Mouse (Mus musculus) myocyte (in vitro differentiated cells): ENCODE measurements around the gene Ccdc51. TPM values are rescaled to one million over a fixed set of nuclear protein-coding genes. Genes with fewer than 3 reads are reported as not detected.

ENCODE experiments used
- H3K27me3 ChIP-seq: one replicate; pipeline ENCODE4 v1.6.1; 2011; ENCODE audit not compliant: control insufficient read depth, insufficient read depth, insufficient read length
- H3K36me3 ChIP-seq: one replicate; pipeline ENCODE4 v1.6.1; 2011; ENCODE audit not compliant: control insufficient read depth, insufficient read depth
- H3K4me2 ChIP-seq: one replicate; pipeline ENCODE4 v1.6.1; 2011; ENCODE audit warnings: low read depth, control low read depth
- H3K4me3 ChIP-seq: one replicate; pipeline ENCODE4 v1.5.1; 2011; ENCODE audit warnings: mild to moderate bottlenecking, control low read depth, moderate library complexity
- H3K79me2 ChIP-seq: one replicate; pipeline ENCODE4 v1.6.1; 2011; ENCODE audit not compliant: control insufficient read depth, insufficient read depth
- H3ac ChIP-seq: one replicate; pipeline ENCODE4 v1.6.1; 2011; ENCODE audit not compliant: control insufficient read depth, insufficient read length
- CEBPB ChIP-seq: IDR thresholded peaks from 2 replicates; pipeline ENCODE4 v1.6.1; 2011; ENCODE audit warnings: mild to moderate bottlenecking, moderate library complexity; ENCODE audit not compliant: poor library complexity, insufficient read depth, severe bottlenecking
- E2F4 ChIP-seq: IDR thresholded peaks from one replicate; pipeline ENCODE4 v1.6.1; 2011; ENCODE audit warnings: mild to moderate bottlenecking, control low read depth, moderate library complexity; ENCODE audit not compliant: insufficient read depth
- MAX ChIP-seq: IDR thresholded peaks from one replicate; pipeline ENCODE4 v1.6.1; 2011; ENCODE audit warnings: low read depth, mild to moderate bottlenecking, control low read depth
- MYOD1 ChIP-seq, 3 experiments: IDR thresholded peaks; one replicate each; pipeline ENCODE4 v1.6.1; 2011; ENCODE audit warnings: control low read depth in 2 of 3, low read depth in 2 of 3, mild to moderate bottlenecking in 2 of 3, moderate library complexity in 1 of 3; ENCODE audit not compliant: insufficient read length in 2 of 3, control insufficient read depth in 1 of 3
- MYOG ChIP-seq, 3 experiments: IDR thresholded peaks; one replicate each; pipeline ENCODE4 v1.6.1; 2011; ENCODE audit warnings: control low read depth in 2 of 3, low read depth in 2 of 3, mild to moderate bottlenecking in 2 of 3; ENCODE audit not compliant: insufficient read length in 2 of 3, control insufficient read depth in 1 of 3, insufficient read depth in 1 of 3
- POLR2A ChIP-seq: IDR thresholded peaks from one replicate; pipeline ENCODE4 v1.6.1; 2011; ENCODE audit warnings: low read depth, mild to moderate bottlenecking, control low read depth, moderate library complexity; ENCODE audit not compliant: insufficient read length
- POLR2AphosphoS2 ChIP-seq: IDR thresholded peaks from one replicate; pipeline ENCODE4 v1.6.1; 2011; ENCODE audit warnings: low read depth, control low read depth; ENCODE audit not compliant: insufficient read length
- REST ChIP-seq: IDR thresholded peaks from one replicate; pipeline ENCODE4 v1.6.1; 2011; ENCODE audit warnings: mild to moderate bottlenecking, control low read depth, moderate library complexity; ENCODE audit not compliant: insufficient read depth, insufficient read length
- SRF ChIP-seq: IDR thresholded peaks from one replicate; pipeline ENCODE4 v1.6.1; 2011; ENCODE audit warnings: low read depth; ENCODE audit not compliant: control insufficient read depth, insufficient read length
- TCF12 ChIP-seq: IDR thresholded peaks from one replicate; pipeline ENCODE4 v1.6.1; 2011; ENCODE audit warnings: mild to moderate bottlenecking, control low read depth; ENCODE audit not compliant: poor library complexity, insufficient read depth, severe bottlenecking
- TCF3 ChIP-seq: IDR thresholded peaks from one replicate; pipeline ENCODE4 v1.6.1; 2011; ENCODE audit warnings: low read depth, control low read depth; ENCODE audit not compliant: insufficient read length
- USF1 ChIP-seq: IDR thresholded peaks from one replicate; pipeline ENCODE4 v1.6.1; 2011; ENCODE audit warnings: low read depth, mild to moderate bottlenecking, control low read depth, moderate library complexity
- polyA plus RNA-seq: library from polyadenylated mRNA; unstranded; fragments of >200 nt; fragmentation: generic; extraction: Trizol; gene quantifications from one replicate; pipeline ENCODE4 v1.2.1, GENCODE M21; 2012; ENCODE audit warnings: missing spikeins

Gene Ccdc51
- polyA plus RNA-seq, 1 experiment, result 13.8 TPM

- TF ChIP-seq SRF, result no peak
- no peak for TF ChIP-seq CEBPB
- TF ChIP-seq REST, result no peak
- TF ChIP-seq TCF3, result no peak
- TF ChIP-seq TCF12, result no peak
- TF ChIP-seq E2F4, result no peak
- TF ChIP-seq MYOG (IDR thresholded peaks at IDR 0.05; ENCODE audit: control insufficient read depth in 1 of 3, insufficient read depth in 1 of 3, insufficient read length in 2 of 3, low read depth in 2 of 3), result no peak
- no peak for TF ChIP-seq POLR2A
- no peak for TF ChIP-seq MYOD1 (IDR thresholded peaks at IDR 0.05; ENCODE audit: control insufficient read depth in 1 of 3, insufficient read length in 2 of 3, low read depth in 2 of 3)
- Histone ChIP-seq H3K27me3 (no peaks in the 10 kb centered on the region), H3ac (no peak overlapping the region), H3K4me3 (no peak overlapping the region), H3K79me2 (no peaks in the 10 kb centered on the region), H3K4me2 (peak overlapping the region; percentile 71), H3K36me3 (no peaks in the 10 kb centered on the region)
Observed at GRCm38 (mm10) chr9:109097291-109097690, 15.0 kb downstream of the Ccdc51 start.

- H3K27me3 ChIP-seq, result no peaks in the 10 kb centered on the region
- H3K4me2 ChIP-seq, result peak overlapping the region; percentile 50
- no peaks in the 10 kb centered on the region for H3K36me3 ChIP-seq
- no peak overlapping the region for H3ac ChIP-seq
- TF ChIP-seq POLR2AphosphoS2, result no peak
- H3K79me2 ChIP-seq, result no peaks in the 10 kb centered on the region
- H3K4me3 ChIP-seq, result no peak overlapping the region
Observed at GRCm38 (mm10) chr9:109097831-109098230, 15.5 kb downstream of the Ccdc51 start.

GRCm38 (mm10) chr9:109098366-109098765, 16.1 kb downstream of the Ccdc51 start:
- H3ac ChIP-seq, result no peak overlapping the region
- H3K4me2 ChIP-seq, result peak overlapping the region; percentile 50
- no peak overlapping the region for H3K4me3 ChIP-seq
- no peaks in the 10 kb centered on the region for H3K79me2 ChIP-seq
- H3K36me3 ChIP-seq, result no peaks in the 10 kb centered on the region
- H3K27me3 ChIP-seq, result no peaks in the 10 kb centered on the region
- TF ChIP-seq REST (no peak), POLR2AphosphoS2 (no peak), POLR2A (no peak), SRF (no peak), MYOG (IDR thresholded peaks at IDR 0.05; ENCODE audit: control insufficient read depth in 1 of 3, insufficient read depth in 1 of 3, insufficient read length in 2 of 3, low read depth in 2 of 3) (no peak)

GRCm38 (mm10) chr9:109098969-109099368, 16.7 kb downstream of the Ccdc51 start:
- H3K79me2 ChIP-seq, result no peaks in the 10 kb centered on the region
- no peak overlapping the region for H3ac ChIP-seq
- H3K4me2 ChIP-seq, result peak overlapping the region; percentile 50
- no peaks in the 10 kb centered on the region for H3K27me3 ChIP-seq
- no peaks in the 10 kb centered on the region for H3K36me3 ChIP-seq
- no peak for TF ChIP-seq TCF12
- TF ChIP-seq USF1, result no peak
- TF ChIP-seq MAX, result no peak
- no peak for TF ChIP-seq CEBPB
- no peak for TF ChIP-seq POLR2AphosphoS2
- H3K4me3 ChIP-seq, result no peak overlapping the region

GRCm38 (mm10) chr9:109100307-109100928, 18.1 kb downstream of the Ccdc51 start:
- Histone ChIP-seq H3K79me2 (no peaks in the 10 kb centered on the region), H3K4me2 (no peak overlapping the region), H3K36me3 (no peaks in the 10 kb centered on the region), H3K27me3 (no peaks in the 10 kb centered on the region), H3K4me3 (no peak overlapping the region), H3ac (no peak overlapping the region)
- TF ChIP-seq USF1 (no peak), POLR2A (no peak), MYOD1 (IDR thresholded peaks at IDR 0.05; ENCODE audit: control insufficient read depth in 1 of 3, insufficient read length in 2 of 3, low read depth in 2 of 3) (no peak), SRF (no peak), MAX (no peak), E2F4 (no peak), REST (no peak), MYOG (IDR thresholded peaks at IDR 0.05; ENCODE audit: control insufficient read depth in 1 of 3, insufficient read depth in 1 of 3, insufficient read length in 2 of 3, low read depth in 2 of 3) (no peak), TCF3 (no peak), TCF12 (no peak), POLR2AphosphoS2 (no peak), CEBPB (no peak)

GRCm38 (mm10) chr9:109101933-109102445, 19.7 kb downstream of the Ccdc51 start:
- Histone ChIP-seq H3K27me3 (no peaks in the 10 kb centered on the region), H3K79me2 (no peaks in the 10 kb centered on the region), H3ac (no peak overlapping the region), H3K4me2 (no peak overlapping the region), H3K36me3 (no peaks in the 10 kb centered on the region), H3K4me3 (no peak overlapping the region)
- no peak for TF ChIP-seq USF1
- no peak for TF ChIP-seq MYOG (IDR thresholded peaks at IDR 0.05; ENCODE audit: control insufficient read depth in 1 of 3, insufficient read depth in 1 of 3, insufficient read length in 2 of 3, low read depth in 2 of 3)
- no peak for TF ChIP-seq E2F4
- no peak for TF ChIP-seq CEBPB
- no peak for TF ChIP-seq POLR2A
- TF ChIP-seq MAX, result no peak
- no peak for TF ChIP-seq MYOD1 (IDR thresholded peaks at IDR 0.05; ENCODE audit: control insufficient read depth in 1 of 3, insufficient read length in 2 of 3, low read depth in 2 of 3)
- TF ChIP-seq SRF, result no peak
